Mouse (Mus musculus) natural killer cell, adult 2 months (primary cell): ENCODE measurements around the gene Plau.

Experiments
- DNase-seq, 2 experiments: peaks; one replicate each; pipeline ENCODE4 v3.0.0; 2022; ENCODE audit warnings: low spot score in 2 of 2

The Plau gene

GRCm38 (mm10) chr14:20891941-20892402 lies 55.5 kb downstream of the Plau start:
- DNase-seq = no peak
